Mouse (Mus musculus): ENCODE data around the gene Osgep. TPM values are rescaled to one million over a fixed set of nuclear protein-coding genes. Genes with fewer than 3 reads are reported as not detected.
"Not testable (repeated sequence)": the region's sequence is repeated elsewhere in the genome, so short reads cannot be mapped to it uniquely, and the experiment has no call there.

Osgep gene
- 10 to 100 TPM; 53.6 to 75.8 (median 70.5) TPM for total RNA-seq (2022)

- peak; percentile 95 for DNase-seq (ENCODE audit: low spot score)
Observed at GRCm38 (mm10) chr14:50924281-50925064, at the start of gene Osgep, which contains the start of gene Apex1. Gene Osgep (minus strand): TSS chr14:50924893. Gene Apex1 (plus strand): TSS chr14:50924968.

GRCm38 (mm10) chr14:50973700-50974099 lies 49.0 kb upstream of the Osgep start:
- no peak for DNase-seq (ENCODE audit: low spot score)

- DNase-seq (ENCODE audit: low spot score) = not testable (repeated sequence)
Observed at GRCm38 (mm10) chr14:50973054-50973453, 48.4 kb upstream of the Osgep start.

- DNase-seq (ENCODE audit: low spot score) = no peak
Observed at GRCm38 (mm10) chr14:50970822-50971221, 46.1 kb upstream of the Osgep start.

GRCm38 (mm10) chr14:50969558-50970544 lies 45.2 kb upstream of the Osgep start:
- peak; percentile 38 for DNase-seq (ENCODE audit: low spot score)

- DNase-seq (ENCODE audit: low spot score) = no peak
Observed at GRCm38 (mm10) chr14:50969041-50969440, 44.3 kb upstream of the Osgep start.

- no peak for DNase-seq (ENCODE audit: low spot score)
Observed at GRCm38 (mm10) chr14:50968216-50968980, 43.7 kb upstream of the Osgep start.

GRCm38 (mm10) chr14:50958289-50958995 lies 33.7 kb upstream of the Osgep start:
- not testable (repeated sequence) for DNase-seq (ENCODE audit: low spot score)

- DNase-seq (ENCODE audit: low spot score) = not testable (repeated sequence)
Observed at GRCm38 (mm10) chr14:50957146-50957545, 32.5 kb upstream of the Osgep start.

- not testable (repeated sequence) for DNase-seq (ENCODE audit: low spot score)
Observed at GRCm38 (mm10) chr14:50956724-50957123, 32.0 kb upstream of the Osgep start.

- peak; percentile 55 for DNase-seq (ENCODE audit: low spot score)
Observed at GRCm38 (mm10) chr14:50955942-50956508, 31.3 kb upstream of the Osgep start, which contains the start of gene Pnp2. Gene Pnp2 (plus strand): TSS chr14:50955992.

GRCm38 (mm10) chr14:50955487-50955886 lies 30.8 kb upstream of the Osgep start:
- no peak for DNase-seq (ENCODE audit: low spot score)

- DNase-seq (ENCODE audit: low spot score) = not testable (repeated sequence)
Observed at GRCm38 (mm10) chr14:50945526-50945925, 20.8 kb upstream of the Osgep start.

GRCm38 (mm10) chr14:50945081-50945480 lies 20.4 kb upstream of the Osgep start:
- DNase-seq (ENCODE audit: low spot score) = not testable (repeated sequence)

- DNase-seq (ENCODE audit: low spot score) = not testable (repeated sequence)
Observed at GRCm38 (mm10) chr14:50944668-50945033, 20.0 kb upstream of the Osgep start.

- peak; percentile 98 for DNase-seq (ENCODE audit: low spot score)
Observed at GRCm38 (mm10) chr14:50943932-50944667, 19.4 kb upstream of the Osgep start, which contains the start of gene Gm49342. Gene Gm49342 (plus strand): TSS chr14:50944517.

GRCm38 (mm10) chr14:50938940-50939339 lies 14.2 kb upstream of the Osgep start:
- no peak for DNase-seq (ENCODE audit: low spot score)

- no peak for DNase-seq (ENCODE audit: low spot score)
Observed at GRCm38 (mm10) chr14:50938119-50938908, 13.6 kb upstream of the Osgep start.

- DNase-seq (ENCODE audit: low spot score) = no peak
Observed at GRCm38 (mm10) chr14:50936649-50937048, 12.0 kb upstream of the Osgep start.

Measured in heart, adult 8-10 months (tissue).